Mouse (Mus musculus): ENCODE data around the gene Plagl1. TPM values are rescaled to one million over a fixed set of nuclear protein-coding genes. Genes with fewer than 3 reads are reported as not detected.

Plagl1 gene
- 841 and 1,093 TPM in 2 replicates for polyA plus RNA-seq (2012; rRNA removed)
- 298 and 354 TPM in 2 replicates for polyA plus RNA-seq (2014; fragmentation: Nextera tagmentation; extraction: Ambion mirVana)

DNA sequence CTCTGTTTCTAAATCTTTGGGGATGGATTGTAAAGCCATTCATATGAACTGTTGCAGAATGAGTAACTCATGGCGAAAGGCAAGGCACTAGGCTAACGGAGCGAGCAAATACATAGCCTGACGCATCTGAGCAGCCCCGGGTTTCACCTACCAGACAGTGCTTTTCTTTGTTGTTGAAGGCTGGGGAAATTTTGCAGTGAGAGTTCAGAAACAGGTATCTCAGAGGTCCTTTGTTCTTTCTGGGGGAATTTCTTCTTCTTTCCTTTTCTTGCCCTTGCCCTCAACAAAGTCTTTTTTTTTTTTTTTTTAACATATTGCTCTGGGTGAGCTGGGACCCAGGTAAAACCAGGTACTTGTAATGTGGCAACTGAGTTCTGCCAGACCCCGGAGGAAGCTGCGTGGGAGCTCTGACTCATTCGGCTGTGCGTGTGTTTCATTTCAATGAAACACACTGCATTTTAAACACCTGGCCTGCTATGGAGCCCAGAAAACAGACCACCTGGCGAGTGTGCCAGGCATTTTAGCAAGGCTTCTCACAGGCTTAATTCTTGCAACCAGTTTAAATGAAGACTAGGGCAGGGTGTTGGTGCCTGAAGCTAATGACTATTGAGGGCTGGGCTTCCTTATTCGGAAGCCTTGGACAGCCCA, at the start of gene Plagl1:
Plagl1 (plus strand) TSS at position 484 of the 648 bp plus-strand sequence.
- H3K27me3 ChIP-seq (ENCODE audit: control insufficient read depth, insufficient read depth, low read length), result peaks cover 20% of the 10 kb centered on the region
- 0 out of 2 replicates have a peak within 1 kb of the TSS, but pooled peaks have one; percentile 9 for H3K27ac ChIP-seq (replicated peaks; ENCODE audit: low read depth, low read length)
- H3K9me3 ChIP-seq (ENCODE audit: control insufficient read depth, low read length), result no peaks in the 10 kb centered on the region
- ATAC-seq (ENCODE audit: low FRiP score, low read depth) (no peak), DNase-seq (ENCODE audit: low spot score) (no peak)
- H3K4me3 ChIP-seq (replicated peaks; ENCODE audit: low read length), result peak within 1 kb of the TSS; percentile 41
- peak within 1 kb of the TSS; percentile 79 for H3K4me2 ChIP-seq (replicated peaks; ENCODE audit: low read depth, low read length, severe bottlenecking)
- H3K36me3 ChIP-seq (ENCODE audit: control insufficient read depth, insufficient read depth, low read length), result no peaks in the 10 kb centered on the region
- WGBS, result 42% methylated on average over 11 of the region's 11 CpGs
- TF ChIP-seq POLR2A (IDR thresholded peaks at IDR 0.05; ENCODE audit: borderline replicate concordance, extremely low read depth, insufficient read depth, insufficient read length), result no peak
- peak within 1 kb of the TSS; percentile 50 for H3K9ac ChIP-seq (ENCODE audit: low read depth, low read length, severe bottlenecking)
- peaks cover 4% of the 10 kb centered on the region; the same call in 1 of the 2 replicates for H3K4me1 ChIP-seq (ENCODE audit: control insufficient read depth, insufficient read depth, low read length)

DNA sequence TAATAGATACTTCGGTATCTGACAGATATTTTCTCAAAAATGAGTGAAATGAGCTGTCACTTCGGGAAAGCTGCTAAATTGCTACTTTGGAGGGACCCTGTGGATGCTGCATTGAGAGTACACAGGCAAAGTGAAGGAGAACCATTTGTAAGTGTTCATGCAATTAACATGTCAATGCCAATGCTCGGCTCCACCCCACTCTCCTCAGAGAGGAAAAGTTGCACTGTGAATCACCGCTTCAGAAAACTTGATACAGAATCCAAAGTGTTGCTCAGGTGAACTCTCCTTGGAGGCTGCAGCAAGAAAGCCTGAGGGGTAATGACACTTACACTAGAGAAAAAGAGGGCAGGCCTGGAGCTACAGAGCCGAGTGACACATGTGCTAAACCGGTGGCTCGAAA, 46.3 kb upstream of the Plagl1 start:
- no peak for ATAC-seq (ENCODE audit: low FRiP score, low read depth)
- Histone ChIP-seq H3K36me3 (ENCODE audit: control insufficient read depth, insufficient read depth, low read length) (peaks cover 4% of the 10 kb centered on the region; the same call in 1 of the 2 replicates), H3K27ac (replicated peaks; ENCODE audit: low read depth, low read length) (no peak overlapping the region), H3K4me2 (replicated peaks; ENCODE audit: low read depth, low read length, severe bottlenecking) (no peak overlapping the region), H3K4me1 (ENCODE audit: control insufficient read depth, insufficient read depth, low read length) (peaks cover 11% of the 10 kb centered on the region), H3K9ac (ENCODE audit: low read depth, low read length, severe bottlenecking) (no peak overlapping the region), H3K27me3 (ENCODE audit: control insufficient read depth, insufficient read depth, low read length) (no peaks in the 10 kb centered on the region), H3K4me3 (replicated peaks; ENCODE audit: low read length) (no peak overlapping the region), H3K9me3 (ENCODE audit: control insufficient read depth, low read length) (no peaks in the 10 kb centered on the region)
- WGBS, result 64% methylated on average over 7 of the region's 7 CpGs
- DNase-seq (ENCODE audit: low spot score), result no peak
- TF ChIP-seq POLR2A (IDR thresholded peaks at IDR 0.05; ENCODE audit: borderline replicate concordance, extremely low read depth, insufficient read depth, insufficient read length), result no peak

DNA sequence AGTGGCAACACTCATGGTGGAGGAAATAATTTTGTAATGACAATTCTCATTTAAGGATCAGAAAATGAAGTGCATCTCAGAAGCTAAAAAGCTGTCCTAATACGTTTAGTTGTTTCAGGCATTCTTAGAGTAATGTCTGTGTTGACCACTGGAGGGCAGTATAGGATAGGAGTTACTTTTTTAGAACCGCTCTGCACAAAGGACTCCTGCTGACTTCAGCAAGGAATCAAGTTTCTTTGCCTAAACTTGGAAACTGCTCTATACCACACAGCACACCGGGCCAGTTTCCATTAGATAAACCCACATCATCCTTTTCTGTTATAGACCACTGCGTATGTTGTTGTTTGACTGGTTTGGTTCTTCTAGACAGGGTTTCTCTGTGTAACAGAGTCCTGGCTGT, 43.7 kb upstream of the Plagl1 start:
- Histone ChIP-seq H3K4me3 (replicated peaks; ENCODE audit: low read length) (no peak overlapping the region), H3K9ac (ENCODE audit: low read depth, low read length, severe bottlenecking) (no peak overlapping the region), H3K4me2 (replicated peaks; ENCODE audit: low read depth, low read length, severe bottlenecking) (no peak overlapping the region), H3K27me3 (ENCODE audit: control insufficient read depth, insufficient read depth, low read length) (no peaks in the 10 kb centered on the region), H3K9me3 (ENCODE audit: control insufficient read depth, low read length) (no peaks in the 10 kb centered on the region), H3K27ac (replicated peaks; ENCODE audit: low read depth, low read length) (no peak overlapping the region), H3K4me1 (ENCODE audit: control insufficient read depth, insufficient read depth, low read length) (no peaks in the 10 kb centered on the region), H3K36me3 (ENCODE audit: control insufficient read depth, insufficient read depth, low read length) (no peaks in the 10 kb centered on the region)
- TF ChIP-seq POLR2A (IDR thresholded peaks at IDR 0.05; ENCODE audit: borderline replicate concordance, extremely low read depth, insufficient read depth, insufficient read length), result no peak
- DNase-seq (ENCODE audit: low spot score) (peak; percentile 90), ATAC-seq (ENCODE audit: low FRiP score, low read depth) (peak; percentile 75)
- 21% methylated on average over 4 of the region's 4 CpGs for WGBS

DNA sequence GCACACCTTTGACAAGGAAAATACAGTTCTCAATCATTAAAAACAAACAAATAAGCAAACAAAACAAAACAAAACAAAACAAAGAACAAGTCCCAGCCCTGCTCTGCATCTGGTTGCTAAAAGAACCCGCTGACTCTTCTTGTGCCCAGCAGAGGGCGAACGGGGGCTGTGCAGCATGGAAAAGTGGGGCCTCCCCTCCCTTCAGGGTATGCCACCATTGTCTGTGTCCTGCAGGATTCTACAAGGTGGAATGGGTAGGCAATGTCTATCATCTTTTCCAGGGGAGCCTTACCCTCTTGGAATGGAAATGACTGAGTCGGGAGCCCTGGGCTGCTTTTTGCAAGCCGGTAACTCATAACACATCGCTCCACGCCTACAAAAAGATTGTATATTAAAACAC, 41.8 kb upstream of the Plagl1 start:
- 61% methylated on average over 7 of the region's 7 CpGs for WGBS
- no peak overlapping the region for H3K27ac ChIP-seq (replicated peaks; ENCODE audit: low read depth, low read length)
- no peak for ATAC-seq (ENCODE audit: low FRiP score, low read depth)
- H3K4me3 ChIP-seq (replicated peaks; ENCODE audit: low read length), result no peak overlapping the region
- H3K36me3 ChIP-seq (ENCODE audit: control insufficient read depth, insufficient read depth, low read length), result no peaks in the 10 kb centered on the region
- H3K9me3 ChIP-seq (ENCODE audit: control insufficient read depth, low read length), result no peaks in the 10 kb centered on the region
- no peak for TF ChIP-seq POLR2A (IDR thresholded peaks at IDR 0.05; ENCODE audit: borderline replicate concordance, extremely low read depth, insufficient read depth, insufficient read length)
- H3K27me3 ChIP-seq (ENCODE audit: control insufficient read depth, insufficient read depth, low read length), result no peaks in the 10 kb centered on the region
- DNase-seq (ENCODE audit: low spot score), result no peak
- no peak overlapping the region for H3K9ac ChIP-seq (ENCODE audit: low read depth, low read length, severe bottlenecking)
- H3K4me1 ChIP-seq (ENCODE audit: control insufficient read depth, insufficient read depth, low read length), result no peaks in the 10 kb centered on the region
- no peak overlapping the region for H3K4me2 ChIP-seq (replicated peaks; ENCODE audit: low read depth, low read length, severe bottlenecking)

DNA sequence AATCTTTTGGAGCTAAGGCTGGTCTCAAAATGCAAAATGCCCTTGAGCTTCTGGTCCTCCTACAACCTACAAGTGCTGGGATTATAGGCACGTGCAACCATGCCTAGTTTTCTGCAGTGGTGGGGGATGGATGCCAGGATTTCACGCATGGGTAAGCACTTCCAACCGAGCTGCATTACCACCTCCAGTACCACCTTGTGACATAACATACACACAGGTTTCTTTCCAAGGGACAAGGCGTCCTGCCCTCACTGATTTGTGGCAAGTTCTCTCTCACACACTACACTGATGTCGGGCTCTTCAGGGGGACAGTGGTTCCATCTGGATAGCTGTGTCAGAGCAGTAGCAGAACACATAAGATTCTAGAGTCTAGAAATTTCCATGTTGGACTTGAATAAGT, 41.3 kb upstream of the Plagl1 start:
- no peak overlapping the region for H3K4me2 ChIP-seq (replicated peaks; ENCODE audit: low read depth, low read length, severe bottlenecking)

More for the DNA sequence above, 41.3 kb upstream of the Plagl1 start:
- TF ChIP-seq POLR2A (IDR thresholded peaks at IDR 0.05; ENCODE audit: borderline replicate concordance, extremely low read depth, insufficient read depth, insufficient read length), result no peak
- ATAC-seq (ENCODE audit: low FRiP score, low read depth) (no peak), DNase-seq (ENCODE audit: low spot score) (no peak)
- 77% methylated on average over 5 of the region's 5 CpGs for WGBS
- Histone ChIP-seq H3K4me3 (replicated peaks; ENCODE audit: low read length) (no peak overlapping the region), H3K9ac (ENCODE audit: low read depth, low read length, severe bottlenecking) (no peak overlapping the region), H3K36me3 (ENCODE audit: control insufficient read depth, insufficient read depth, low read length) (no peaks in the 10 kb centered on the region), H3K9me3 (ENCODE audit: control insufficient read depth, low read length) (no peaks in the 10 kb centered on the region), H3K27ac (replicated peaks; ENCODE audit: low read depth, low read length) (no peak overlapping the region), H3K4me1 (ENCODE audit: control insufficient read depth, insufficient read depth, low read length) (no peaks in the 10 kb centered on the region), H3K27me3 (ENCODE audit: control insufficient read depth, insufficient read depth, low read length) (no peaks in the 10 kb centered on the region)
